Mouse (Mus musculus) urinary bladder, postnatal 36 days (tissue): ENCODE results near the gene Armh1.

Source experiments
- DNase-seq, 2 experiments: peaks; one replicate each; pipeline ENCODE4 v3.0.0; 2022; ENCODE audit warnings: low spot score in 2 of 2, mixed read lengths in 1 of 2

Armh1 gene

DNA sequence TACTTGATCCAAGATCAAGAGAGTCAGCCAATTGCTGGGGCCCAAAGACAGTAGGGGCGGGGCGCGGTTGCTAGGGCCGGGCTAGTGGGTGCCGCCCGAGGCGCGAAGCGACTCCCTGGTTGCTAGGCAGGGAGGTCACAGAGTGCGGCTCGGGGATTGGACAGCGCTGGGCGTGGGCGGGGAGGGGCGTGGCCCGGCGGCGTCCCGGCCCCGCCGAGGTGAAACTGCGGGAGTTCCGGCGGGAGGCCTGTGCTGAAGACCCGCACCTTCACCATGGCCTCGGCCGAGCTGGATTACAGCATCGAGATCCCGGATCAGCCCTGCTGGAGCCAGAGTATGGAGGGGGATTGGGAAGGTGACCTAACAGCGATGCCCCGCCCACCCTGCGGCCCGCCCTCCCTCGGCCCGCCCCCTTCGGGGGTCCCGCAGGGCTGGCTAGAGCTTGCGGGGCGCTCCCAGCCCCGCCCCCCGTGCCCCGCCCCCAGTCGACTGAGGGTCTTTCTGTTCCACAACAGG is at the start of gene Armh1, which contains the start of gene Tmem53:
Gene Armh1, minus strand, starts transcription at position 325 of the 516 bp plus-strand sequence.
Gene Tmem53, plus strand, starts transcription at position 151 of the 516 bp plus-strand sequence.
- peak; percentile 85 to 92 for DNase-seq

DNA sequence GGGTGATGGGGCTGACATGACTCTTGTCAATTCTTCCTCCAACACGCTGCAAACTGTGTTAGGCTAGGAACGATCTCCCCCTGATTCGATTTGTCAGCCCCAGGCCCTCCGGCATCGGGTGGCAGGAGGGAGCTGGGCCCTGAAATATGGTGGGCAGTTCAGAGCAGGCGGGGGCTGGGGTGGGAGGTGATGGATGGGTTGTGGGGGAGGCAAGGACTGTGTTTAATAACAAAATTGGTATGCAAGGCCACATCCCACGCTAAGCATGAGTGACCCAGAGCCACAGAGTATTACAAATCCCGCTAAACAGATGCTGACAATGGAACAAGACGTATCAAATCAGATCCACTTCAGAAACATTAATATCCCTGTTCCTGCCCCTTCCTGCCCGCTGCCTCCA is 48.0 kb upstream of the Armh1 start:
- DNase-seq = no peak

DNA sequence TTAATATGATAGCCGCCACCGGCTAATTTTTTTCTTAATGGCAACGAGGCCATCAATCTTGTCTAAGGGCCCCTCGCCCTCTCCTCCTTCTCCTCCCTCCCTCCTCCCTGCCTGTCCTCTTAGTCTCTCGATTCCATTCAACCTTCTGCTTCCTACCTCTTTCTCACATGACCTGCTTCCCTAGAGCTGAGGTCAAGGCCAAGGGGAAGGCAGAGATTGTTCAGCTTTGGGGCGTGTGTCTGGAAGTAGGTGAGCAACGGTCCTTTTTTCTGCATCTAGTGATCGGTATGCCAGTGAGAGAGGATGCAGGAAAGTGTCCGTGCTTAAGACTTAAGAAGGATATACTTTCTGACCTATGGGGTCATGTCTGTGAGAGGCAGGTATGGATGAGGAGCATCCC is 45.9 kb upstream of the Armh1 start:
- DNase-seq = no peak

DNA sequence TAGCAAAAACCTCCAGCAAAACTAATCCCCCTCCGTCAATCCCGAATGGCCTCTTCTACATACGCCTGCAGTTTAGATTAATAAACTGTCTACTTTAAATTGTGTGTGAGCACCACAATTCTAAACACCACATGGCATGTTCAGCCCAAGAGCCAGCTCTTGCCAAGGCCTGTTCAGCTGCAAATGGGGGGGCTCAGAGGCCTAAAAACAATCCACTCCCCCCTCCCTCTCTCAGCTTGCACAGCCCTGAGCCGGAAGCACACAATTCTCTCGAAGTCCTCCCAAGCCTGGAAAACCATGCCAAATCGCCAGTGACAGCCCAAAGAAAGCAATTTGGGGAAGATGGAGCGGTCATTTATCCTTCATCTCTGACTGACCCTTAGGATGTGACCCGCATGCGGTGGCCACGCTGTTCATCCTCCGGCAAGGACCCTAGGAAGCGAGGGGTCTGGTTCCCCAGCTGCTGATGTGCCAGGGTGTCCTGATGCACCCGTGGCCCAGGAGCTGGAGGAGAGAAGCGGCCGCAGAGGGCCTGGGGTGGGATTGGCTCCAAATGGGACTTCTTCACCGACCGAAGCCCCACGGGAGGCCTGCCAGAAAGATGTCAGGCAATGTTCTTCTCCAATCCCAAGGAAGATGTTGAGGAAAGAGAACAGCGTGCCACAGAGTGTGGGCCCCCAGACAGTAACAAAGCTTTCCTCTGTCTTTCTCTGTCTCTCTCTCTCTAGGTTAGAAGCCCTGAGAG is 45.1 kb upstream of the Armh1 start:
- no peak for DNase-seq

DNA sequence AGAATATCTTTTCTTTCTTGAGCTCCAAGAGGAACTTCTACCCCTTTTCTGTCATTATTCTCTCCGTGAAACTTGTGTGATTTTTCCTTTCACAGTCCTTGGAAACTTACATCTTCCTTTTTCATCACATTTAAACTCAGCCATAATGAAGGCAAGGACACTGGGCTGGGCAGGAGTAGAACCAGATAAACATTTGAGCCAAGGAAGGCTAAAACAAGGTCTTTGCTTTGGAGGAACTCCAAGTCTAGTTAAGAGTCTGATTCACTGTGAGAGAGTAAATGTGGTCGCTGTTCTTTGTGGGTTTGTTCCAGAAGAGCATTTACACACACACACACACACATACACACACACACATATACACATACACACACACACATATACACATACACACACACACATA is 39.8 kb upstream of the Armh1 start:
- no peak for DNase-seq

DNA sequence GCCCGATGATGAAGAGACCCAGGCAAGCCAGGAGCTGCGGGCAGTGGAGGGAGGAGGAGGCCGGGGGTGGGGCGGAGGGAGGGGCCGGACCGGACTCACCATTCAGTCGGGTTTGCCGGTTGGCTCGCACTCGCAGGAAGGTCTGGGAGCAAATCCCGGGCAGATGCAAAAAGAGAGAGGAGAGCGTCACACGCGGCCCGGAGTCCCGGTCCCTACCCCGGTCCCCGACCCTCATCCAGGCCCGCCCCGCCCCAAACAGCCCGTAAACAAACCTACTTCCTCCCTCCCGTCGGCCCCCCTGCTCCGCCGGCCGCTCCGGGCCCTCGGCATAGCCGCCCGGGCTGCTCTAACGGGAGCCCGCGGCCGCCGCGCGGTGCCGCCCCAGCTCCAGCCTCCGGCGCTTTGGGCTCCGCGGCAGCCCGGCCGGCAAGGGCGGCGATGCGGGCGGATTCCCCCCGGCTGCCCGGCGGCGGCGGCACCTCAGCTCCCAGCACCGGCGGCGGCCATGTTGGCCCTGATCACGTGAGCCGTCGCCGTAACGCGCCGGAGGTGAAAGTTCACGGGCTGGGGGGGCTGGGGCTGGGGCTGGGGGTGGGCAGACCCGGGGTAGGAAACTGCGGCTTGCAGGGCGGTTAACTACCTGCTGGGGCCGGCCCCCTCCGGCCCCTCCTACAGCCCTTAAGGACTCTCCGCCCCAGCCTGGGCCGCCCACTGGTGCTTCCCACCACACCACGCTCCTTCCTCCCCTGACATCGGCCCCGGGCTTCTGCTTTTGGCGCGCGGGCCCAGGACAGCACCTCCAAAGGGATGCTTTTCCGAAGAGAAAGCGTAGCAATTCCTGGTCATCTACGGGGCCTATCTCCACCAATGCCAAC is 37.2 kb upstream of the Armh1 start:
- peak; percentile 67 to 76 for DNase-seq

DNA sequence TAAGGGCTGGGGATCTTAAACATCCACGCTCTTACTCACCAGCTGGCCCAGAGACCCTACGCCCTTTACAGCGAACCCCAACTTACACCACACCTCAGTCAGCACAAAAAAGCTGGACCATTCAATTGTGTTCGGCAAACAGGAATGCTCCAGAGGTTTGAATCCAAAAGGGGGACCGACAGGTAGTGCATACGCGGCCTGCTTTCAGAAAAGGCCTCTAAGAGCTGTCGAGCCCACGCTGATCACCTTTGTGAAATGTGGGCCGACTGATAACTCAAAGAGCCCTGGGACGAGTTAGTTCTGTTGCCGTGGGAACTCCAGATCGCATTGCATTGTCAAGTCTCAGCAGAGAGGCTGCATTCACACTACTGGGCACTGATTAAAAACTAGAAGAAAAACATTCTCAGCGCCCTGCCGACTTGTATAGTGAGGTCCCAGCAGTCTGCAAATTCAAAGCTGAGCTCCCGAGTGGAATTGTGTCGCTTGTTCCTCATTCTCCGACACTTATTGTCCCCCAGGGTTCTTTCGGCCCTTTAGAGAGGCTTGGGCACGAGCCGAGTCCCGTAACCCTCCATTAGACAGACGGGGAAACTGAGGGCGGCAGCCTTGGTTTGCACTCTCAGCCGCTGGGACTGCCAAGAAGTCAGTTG is 36.5 kb upstream of the Armh1 start:
- DNase-seq = no peak

DNA sequence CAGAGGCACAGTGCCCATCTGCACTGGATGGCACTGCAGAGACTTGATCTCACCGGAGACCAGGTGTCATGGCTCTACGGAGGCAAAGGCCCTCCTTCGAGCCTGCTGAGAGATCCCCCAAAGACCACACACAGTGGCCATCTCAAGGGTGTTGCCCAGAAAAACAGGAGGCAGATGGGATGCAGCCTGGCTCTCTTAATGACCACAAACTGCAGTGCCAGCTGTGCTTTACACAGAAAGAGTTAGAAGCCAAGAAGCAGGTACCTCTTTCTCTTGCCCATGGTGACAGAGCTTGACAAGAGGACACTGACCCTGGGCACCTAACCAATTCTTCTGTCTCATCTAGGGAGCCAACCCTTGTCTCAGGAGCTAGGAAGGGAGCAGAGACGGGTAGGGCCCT is 32.4 kb upstream of the Armh1 start:
- DNase-seq = no peak

DNA sequence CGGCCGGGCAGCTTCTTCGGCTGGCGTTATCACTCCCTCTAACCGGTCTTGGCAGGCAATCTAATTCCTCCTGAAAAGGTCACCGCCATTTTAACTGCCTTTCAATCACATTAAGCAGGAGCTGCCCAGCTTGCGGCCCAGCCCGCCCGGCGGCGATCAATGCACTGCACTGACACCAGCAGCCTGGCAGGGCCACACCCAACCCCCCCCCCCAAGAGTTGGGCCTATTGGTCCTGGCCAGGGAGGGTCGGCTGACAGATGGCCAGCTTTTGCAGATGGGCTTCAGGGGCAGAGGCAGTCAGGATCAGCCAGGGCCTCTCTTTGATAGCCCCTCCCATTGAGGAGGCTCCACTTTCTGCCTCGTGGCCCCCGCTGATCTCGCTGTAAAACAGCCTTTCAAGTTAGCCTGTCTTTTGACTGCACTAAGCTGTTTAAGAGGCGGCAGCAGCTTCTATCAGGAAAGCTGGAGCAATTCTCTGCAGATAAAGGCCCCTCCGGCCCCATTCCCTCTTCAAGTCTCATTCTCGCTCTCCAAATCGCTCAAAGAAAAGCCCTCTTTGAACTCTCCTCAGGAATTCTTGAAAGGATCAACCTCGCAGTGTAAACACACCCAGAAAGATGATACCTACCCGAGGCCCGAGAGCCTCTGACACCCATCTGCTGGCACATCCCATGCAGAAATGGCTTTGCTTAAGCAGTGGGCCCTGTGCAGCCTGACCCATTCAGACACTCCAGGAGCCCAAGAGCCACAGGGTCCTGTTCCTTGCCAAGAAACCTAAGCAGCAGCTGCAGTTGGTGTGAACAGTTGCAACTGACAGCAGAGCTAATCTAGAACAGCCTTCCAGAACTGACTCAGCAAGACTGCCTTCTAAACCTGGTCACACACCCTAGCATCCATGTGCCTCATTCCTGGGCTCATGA is 31.6 kb upstream of the Armh1 start:
- DNase-seq = no peak

DNA sequence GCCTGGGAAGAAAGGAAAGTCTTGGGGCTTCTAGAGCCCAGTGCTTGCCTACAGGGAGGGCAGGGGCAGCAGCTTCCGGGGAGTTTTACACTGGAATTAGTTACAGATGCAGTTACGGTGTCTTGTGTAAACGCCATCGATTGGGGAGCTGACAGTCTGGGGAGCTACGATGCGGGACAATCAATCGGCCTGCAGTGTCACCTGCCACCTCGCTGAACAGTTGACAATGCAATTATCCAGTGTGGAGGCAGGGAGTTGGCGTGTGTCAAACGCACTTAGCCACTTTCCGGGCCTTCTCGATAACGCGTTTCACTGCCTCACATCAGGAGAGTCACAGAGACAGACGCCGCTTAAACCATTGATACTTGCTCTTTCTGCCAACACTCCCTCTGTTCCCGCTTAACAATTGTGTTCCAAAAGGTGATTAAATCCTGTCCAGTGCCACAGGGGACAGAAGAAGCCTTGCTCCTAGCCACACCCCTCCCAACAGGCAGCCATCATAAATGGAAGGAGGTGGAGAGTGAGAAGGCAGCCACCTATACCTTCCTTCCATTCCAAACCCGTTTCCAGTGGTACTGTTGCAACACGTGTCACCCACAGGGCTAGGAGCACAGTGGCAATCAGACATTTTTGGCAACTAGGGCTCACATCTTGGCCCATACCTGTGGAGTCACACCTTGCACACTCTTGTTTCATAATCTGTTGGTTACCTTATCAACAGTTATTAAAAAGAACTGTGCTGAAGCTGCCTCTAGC is 29.3 kb upstream of the Armh1 start:
- no peak for DNase-seq

DNA sequence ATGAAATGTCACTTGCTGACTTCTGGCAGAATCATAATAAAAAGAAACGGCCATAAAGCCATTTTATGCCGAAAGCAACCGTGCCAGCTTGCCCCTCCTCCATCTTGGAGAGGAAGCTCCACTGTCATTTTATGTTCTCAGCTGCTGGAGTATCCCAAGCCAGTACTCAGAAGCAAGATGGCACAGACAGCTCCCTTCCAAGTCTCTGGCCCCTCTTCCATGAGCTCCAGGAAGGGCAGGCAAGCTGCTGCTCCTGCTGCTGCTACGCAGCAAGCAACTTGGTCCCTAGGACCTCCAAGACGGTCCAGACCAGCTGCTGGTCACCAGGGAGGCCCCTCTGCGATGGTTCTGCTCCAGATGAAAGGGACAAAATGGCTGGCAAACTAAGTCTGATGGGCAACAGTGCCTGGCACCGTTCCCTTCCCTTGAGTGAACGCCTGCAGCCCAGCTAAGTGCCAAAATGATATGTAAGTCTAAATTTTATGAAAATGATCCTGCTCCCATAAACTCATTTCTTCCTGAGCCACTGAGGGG is 28.5 kb upstream of the Armh1 start:
- DNase-seq = no peak

DNA sequence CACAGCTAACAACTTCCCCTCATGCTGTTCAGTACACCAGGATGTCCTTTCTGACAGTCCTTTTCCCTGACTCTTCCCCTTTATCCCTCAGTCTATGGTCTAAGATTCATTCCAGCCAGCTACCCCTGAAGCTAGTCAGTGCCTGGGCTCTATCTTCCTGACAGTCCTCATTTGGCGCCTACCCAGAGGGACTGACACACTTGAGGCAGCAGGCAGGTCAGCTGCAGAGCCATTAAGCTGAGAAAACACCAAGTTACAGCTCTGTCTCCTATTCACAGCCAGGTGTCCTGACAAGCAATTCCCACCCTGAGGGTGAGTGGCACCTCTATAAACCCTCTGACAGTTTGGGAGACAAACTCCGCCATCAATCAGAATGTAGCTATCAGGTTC is 27.3 kb upstream of the Armh1 start:
- DNase-seq = no peak

DNA sequence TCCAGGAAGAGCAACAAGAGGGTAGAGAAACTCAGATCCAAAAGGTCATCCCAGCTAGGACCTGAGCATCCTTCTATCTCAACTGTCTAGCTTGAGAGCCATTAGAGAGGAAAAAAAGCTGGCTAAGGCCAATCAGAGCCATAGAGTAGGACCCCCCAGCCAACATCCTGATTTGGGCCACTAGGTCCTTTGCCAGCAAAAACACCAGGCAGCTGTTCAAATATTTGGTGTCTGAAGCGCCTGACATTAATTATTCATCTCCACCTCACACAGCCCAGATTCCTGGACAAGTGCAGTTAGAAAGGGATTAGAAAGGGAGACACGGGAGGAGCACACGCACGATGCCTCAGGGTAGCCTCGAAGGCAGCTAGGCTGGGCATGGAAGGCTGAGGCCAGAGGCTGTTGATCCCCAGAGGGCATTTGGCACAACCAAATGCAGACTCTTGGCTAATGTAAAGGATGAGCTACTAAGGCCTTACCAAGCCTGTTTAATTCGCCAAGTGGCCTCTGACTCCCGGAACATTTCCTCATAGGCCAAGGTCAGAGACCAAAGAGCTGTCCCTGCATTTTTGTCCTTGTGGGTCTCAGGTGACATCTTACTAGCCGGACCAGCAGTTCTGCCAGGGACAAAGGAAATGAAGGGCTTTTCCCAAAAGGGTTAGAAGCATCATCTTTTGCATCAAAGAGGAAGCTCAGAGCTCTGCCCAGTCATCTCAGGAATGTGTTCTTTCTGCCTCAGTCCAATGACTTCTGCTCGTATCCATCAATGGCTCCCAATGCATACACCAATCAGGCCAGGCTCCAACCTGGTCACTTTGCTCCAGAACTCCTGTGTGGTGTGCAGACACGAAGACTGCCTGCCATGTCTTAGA is 26.7 kb upstream of the Armh1 start:
- no peak for DNase-seq

DNA sequence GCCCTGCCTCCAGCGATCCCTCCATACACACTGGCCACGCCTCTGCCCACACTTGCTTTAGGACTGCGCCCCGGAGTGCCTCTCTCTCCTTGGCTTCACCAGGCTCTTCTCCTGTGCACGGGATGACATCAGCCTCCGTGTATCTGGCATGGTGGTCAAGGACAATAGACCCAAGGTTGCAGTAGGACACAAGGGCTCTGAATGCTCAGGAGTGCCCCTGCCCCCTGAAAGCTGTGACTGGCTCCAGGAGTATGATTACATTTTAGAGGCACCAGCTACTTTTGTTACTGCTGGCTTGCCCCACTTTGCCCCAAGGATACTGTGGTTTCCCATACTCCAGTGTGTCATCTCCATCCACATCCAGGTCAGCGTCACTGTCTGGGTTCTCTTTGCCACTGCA is 25.8 kb upstream of the Armh1 start:
- DNase-seq = no peak

DNA sequence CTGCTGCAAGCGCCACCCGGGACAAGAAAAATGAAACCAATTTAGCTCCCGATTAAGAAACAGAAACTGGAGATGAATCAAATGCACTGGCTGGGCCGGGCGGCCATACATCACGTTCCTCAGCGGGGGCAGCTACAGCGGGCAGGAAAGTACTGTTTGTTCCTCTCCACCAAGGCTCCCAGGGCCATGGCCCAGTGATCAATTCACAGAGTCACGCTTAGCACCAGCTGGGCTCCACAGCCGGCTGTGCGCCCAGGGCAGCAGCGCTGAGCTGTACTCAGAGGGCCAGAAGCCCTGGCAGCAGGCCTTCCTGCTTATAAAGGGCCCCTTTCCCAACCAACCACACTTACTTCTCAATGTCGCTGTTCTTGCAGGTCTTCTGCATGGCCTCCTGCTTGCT is 25.1 kb upstream of the Armh1 start:
- no peak for DNase-seq

DNA sequence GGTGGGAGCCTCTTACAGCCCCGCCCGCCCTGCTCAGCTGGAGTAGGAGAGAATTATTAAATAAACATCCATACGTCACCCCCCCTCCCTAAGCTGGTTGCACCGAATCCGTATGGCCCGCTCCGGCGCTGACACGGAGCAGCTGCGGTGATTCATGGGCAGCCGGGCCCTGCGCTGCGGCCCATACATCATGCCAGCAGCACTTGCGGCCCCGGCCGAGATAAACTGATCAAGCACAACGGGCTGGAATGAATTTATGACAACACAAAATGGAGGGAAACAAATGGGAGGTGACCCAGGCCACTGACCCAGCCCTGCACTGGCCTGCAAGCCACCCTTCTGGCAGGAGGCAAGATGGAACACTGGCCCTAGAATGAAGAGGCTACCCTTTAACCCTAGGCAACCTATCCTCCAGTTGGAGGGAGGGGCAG is 24.4 kb upstream of the Armh1 start:
- no peak for DNase-seq

DNA sequence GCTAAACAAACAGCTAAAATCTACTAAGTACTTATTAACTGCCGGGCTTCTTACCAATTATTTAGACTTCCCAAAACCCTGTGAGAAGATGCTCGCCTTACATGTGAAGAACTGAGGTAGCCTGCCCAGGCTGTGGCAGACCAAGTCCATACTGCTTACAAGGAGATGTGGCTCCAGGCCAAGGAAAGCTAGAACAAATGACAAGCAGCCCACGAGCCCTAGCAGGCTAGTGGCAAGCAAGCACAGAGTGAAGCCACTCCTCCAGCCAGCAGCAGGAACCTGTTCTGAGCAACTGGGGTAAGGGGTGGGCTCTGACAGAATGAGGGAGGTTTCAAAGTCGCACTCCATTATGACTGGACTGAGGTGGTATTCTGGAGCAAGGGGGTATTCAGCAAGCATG is 22.8 kb upstream of the Armh1 start:
- no peak for DNase-seq

DNA sequence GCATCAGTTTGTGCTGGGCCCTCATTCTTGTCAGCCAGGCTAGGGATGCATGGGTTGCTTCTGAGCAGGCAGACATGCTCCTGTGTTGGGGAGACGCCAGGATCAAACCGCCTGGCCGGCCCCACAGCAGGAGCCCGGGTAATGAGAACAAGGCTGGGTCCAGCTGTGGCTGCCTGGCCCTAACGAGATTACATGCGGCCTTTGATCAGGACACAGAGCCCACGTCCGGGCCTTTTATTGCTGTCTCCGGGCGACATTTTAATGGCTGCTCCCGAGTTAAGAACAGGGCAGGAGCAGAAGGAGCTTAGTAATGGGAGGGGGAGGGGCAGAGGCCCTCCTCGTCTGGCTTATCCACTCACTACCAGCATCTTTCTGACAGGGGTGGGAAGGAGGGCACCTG is 20.5 kb upstream of the Armh1 start:
- no peak for DNase-seq

DNA sequence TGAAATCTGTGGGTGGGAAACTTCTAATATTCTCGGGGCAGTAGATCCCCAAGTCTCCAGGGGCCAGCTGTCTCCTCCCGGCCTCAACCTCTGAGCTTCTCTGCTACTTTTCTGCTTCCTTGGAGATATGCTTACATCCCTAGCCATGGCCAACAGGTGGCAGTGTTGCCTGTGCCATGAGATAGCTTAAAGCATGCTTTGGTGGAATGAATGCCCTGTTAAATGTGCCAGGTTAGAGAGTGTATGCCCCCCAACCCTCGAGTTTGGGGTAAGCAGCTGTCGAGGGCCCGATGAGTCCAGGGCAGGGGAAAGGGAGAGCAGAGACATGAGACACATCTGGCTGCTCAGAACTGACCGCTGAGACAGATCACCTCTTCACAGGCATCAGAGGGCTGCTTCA is 18.4 kb upstream of the Armh1 start:
- DNase-seq = peak; percentile 65 to 72
